Mouse (Mus musculus): Measurements from ENCODE around the gene Tbc1d9. TPM values are rescaled to one million over a fixed set of nuclear protein-coding genes. Genes with fewer than 3 reads are reported as not detected.

Tbc1d9 gene
- total RNA-seq, 2 experiments from 2014 or later: 3.0 to 4.0 TPM

DNA sequence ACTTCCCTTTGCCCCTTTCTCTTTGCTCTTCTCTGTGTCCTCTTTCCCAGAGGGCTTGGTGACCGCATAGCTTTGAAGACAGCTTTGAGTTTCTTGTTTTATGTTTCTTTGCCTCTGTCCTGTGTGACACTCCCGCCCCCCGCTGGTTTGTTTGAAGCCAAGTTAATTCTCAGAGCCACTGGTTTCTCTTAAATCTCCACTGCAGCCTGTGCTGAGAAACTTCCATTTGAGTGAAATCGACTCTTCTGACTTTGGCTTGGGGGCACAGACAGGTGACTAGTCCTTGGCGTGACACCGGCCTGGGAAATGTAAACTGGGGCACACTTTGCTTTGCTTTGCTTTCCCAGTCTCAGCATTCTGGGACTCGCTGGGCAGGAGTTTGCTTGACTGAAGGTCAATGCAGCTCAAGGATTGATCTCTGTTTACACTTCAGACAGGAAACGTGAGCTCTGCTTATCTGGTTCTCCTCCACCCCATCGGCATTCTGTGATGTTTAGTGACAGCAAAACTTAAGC lies 13.1 kb downstream of the Tbc1d9 start:
- no peak for DNase-seq

DNA sequence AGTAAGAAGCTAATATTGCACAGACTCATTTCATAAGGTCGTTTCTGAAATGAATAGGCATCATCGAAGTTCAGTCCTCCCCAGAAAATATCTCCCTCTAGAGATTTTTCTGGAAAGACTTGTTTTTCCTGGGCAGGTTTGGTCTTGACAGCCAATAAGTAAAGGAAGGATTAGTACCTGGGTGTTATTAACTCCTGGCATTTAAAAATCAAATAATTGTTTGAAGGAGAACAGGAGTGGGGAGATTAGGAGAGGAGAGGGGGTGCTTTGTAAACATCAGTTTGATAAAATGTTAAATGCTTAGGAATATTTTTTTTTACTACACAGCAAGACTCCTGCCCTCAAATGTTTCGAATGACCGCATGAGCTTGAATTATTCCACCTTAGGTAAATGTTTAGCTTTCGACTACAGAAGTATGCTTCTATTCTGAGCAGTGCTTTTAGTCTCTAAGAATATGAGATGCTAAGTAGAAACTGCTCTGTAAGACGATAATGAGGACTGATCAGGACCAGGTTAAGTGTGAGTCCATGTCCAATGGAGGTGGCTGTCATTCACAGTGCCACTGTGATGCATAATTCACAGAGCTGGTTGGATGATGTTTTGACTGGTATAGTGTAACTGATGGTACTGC lies 16.8 kb downstream of the Tbc1d9 start:
- DNase-seq: no peak

GRCm38 (mm10) chr8:83182784-83183183 lies 17.6 kb downstream of the Tbc1d9 start:
- no peak for DNase-seq

DNA sequence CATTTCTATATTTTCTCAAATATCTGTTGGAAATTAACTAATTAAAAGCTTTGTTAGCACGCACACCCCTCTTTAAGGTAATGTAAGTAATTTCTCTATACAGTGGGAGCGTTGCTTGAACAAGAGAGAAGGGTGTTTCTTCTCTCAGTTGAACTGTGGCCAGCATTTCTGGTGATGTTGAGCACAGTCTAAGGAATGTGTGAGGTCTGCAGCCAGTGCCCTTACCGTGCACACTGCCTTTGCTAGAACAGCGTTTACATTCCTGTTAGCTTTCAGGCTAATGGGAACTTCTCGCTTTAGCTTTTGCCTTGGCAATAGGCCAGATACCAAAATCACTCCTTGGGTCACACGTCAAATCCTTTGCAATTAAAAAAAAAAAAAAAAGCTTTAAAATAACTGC lies 21.2 kb downstream of the Tbc1d9 start:
- no peak for DNase-seq

GRCm38 (mm10) chr8:83187363-83187962 lies 22.3 kb downstream of the Tbc1d9 start:
- no peak for DNase-seq

DNA sequence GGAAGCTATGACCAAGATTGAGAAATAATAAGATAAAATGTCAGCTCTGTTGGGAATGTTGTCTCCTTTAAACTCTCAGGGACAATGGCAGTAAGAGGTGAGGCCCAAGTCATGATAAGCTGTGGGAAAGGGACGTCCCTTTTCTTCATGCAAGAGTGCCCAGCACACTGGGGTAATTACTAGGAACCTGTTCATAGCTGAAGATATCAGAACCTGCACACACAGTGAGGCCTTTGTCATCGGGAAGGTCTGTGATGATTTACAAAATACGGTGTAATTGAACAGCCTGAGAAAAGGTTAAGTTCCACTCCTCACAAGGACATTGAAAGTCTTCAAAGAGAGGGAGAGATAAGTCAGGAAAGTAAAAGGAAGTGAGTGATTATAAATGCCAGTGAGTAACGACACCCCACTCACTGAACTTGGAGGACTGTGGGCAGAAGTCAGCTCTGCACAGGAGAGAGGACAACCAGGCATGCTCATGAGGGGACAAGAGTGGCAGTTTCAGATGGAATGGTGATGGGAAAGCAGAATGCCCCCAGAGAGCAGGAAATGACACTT lies 24.5 kb downstream of the Tbc1d9 start:
- no peak for DNase-seq

GRCm38 (mm10) chr8:83196088-83196487 lies 30.9 kb downstream of the Tbc1d9 start:
- no peak for DNase-seq

DNA sequence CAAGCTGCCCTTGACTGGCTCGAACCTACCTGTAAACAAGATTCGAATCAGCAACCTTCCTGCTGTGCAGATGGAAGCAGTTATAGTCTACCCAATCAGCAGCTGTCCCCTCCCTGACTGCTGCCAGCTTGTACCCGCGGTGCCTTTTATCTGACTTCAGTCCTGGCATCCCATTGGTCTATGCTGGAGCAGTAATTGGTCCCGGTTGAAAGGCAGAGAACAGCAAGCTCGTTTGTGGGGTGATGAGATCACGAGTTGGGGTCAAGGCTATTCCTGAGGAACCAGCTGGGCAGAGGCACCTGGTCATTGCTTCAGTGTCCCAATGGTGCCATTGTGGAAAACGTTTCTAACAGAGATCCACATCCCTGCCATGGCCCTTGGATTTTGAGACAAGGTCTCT lies 34.6 kb downstream of the Tbc1d9 start:
- no peak for DNase-seq

- peak; percentile 54 to 63 for DNase-seq
These were observed 35.3 kb downstream of the Tbc1d9 start for GRCm38 (mm10) chr8:83200191-83201177.

DNA sequence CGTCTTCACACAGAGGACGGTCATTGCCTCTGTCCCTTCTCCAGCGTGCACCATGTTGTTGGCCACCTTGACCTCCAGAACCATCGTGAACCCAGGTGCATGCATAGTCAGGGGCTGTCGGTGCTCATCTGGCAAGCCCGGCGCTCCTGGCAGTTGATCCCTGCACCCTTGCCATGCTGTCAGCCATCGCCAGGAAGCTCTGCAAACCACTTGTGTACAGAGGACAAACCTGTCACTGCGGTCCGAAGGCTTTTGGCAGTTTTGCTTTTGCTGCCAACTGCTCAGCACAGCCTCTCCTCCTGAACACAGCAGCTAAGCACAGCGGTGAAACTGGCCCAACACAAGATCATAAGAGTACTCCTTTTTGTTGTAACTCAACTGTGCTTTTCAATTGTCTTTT lies 37.8 kb downstream of the Tbc1d9 start:
- peak; percentile 10 to 35 for DNase-seq

DNA sequence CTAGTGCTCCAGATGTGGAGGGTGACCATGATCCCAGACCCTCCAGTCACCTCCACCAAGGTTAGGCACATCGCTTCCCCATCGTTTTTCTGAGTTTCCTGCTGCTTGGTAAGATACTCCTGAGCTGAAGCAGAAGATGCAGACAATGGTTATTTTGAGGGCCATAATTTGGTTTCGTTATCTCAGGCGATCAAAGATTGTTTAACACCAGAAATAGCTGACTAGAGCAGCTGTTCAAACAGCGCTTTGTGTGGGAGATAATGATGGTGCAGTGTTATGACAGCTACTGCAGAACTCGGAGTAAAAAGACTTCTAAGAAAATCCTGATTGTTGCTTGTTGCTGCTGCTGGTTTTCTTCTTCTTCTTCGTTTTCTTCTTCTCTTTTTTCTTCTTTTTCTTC lies 40.8 kb downstream of the Tbc1d9 start:
- no peak for DNase-seq

- no peak for DNase-seq
These were observed 44.4 kb downstream of the Tbc1d9 start for GRCm38 (mm10) chr8:83209581-83209980.

- no peak for DNase-seq
These were observed 45.5 kb downstream of the Tbc1d9 start for GRCm38 (mm10) chr8:83210676-83211075.

- peak; percentile 26 to 44 for DNase-seq
These were observed 49.9 kb downstream of the Tbc1d9 start for GRCm38 (mm10) chr8:83215065-83215464.

DNA sequence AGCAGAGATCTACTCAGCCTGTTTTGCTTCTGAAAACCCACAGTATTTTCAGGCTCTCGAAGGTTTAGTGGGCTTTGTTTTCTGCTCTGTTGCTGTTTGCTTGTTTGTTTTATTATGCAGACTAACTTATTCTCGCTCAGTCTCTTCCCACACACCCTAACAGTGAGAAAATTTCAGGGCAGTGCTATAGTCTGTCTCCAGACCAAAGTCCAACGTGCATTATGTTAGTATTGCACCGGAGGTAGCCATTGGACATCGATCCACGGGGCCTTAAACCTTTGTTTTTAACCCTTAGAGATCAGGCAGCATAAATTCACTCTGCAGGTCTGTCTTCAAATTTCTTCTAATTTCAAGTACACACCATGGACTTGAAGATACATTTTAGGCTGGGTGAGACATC lies 51.4 kb downstream of the Tbc1d9 start:
- DNase-seq: no peak

- DNase-seq: no peak
These were observed 52.0 kb downstream of the Tbc1d9 start for GRCm38 (mm10) chr8:83217196-83217595.

- no peak for DNase-seq
These were observed 52.7 kb downstream of the Tbc1d9 start for GRCm38 (mm10) chr8:83217891-83218290.

DNA sequence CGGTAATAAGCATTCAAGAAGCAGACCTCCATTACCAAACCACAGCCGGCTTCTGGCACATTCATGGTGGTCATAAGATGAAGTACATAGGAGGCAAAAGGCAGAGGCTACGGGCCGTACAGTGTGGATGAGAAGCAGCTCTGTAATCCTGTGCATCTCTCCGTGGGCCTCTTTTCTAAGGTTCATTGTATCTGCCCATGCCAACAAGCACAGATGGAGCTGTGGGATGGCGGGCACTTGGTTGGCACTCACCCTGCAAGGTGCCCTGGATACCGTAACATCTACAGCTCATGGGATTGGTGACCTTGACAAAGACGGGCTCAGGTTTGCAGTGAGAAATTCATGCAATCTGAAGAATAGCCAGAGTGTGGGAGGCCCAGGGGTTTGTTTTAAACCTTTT lies 54.2 kb downstream of the Tbc1d9 start:
- no peak for DNase-seq

DNA sequence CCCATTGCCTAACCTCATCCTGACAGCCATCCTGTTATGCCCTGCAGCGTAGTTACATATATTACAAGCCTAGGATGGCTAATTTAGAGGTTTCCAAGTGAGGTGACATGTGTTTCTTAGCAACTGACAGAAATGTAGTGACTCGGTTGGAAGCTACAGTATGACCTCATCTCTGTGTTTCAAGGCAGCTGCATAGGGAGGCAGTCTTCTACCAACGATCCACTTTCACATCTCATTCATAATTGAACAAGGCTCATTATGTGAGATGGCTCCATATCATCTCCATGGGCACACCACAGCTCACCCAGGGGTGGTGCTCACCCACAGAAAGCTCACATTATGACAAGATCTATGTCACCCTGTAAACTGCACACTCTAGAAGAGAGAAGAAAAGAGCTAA lies 55.6 kb downstream of the Tbc1d9 start:
- no peak for DNase-seq

GRCm38 (mm10) chr8:83224754-83225416 lies 59.7 kb downstream of the Tbc1d9 start:
- no peak for DNase-seq

DNA sequence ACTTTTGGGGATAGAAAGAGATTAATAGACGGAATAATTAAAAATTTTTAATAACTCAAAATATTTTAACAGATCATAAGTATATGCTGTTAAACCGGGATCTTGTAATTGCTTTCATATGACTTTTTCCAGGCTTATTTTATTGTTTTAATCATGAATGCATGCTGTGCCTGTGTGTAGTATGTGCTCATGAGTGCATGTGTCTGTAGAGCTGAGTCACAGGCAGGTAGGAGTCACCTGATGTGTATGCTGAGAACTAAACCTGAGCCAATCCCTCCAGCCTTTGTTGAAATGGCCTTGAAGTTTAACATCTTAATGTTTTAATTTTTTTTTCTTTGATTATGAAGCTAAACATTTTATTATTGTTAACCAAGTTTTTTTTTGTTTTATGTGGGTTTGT lies 60.4 kb downstream of the Tbc1d9 start:
- DNase-seq: no peak

DNA sequence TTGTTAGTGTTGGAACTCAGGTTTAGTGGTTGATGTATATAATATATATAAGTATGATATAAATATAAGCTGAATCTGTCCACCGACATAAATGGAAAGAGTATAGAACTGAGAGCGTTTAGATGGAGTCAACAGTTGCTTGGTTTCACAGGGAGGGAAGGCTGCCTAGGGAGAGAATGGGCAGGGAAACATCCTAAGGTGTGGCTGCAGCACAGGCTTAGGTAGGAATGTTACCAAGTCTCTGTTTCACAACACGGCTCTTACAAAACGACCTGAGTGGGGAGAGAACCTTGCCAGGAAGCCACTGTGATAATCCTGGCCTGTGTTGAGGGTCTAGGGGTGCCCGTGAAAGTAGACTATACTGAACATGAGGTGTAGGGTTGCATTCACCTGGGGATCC lies 62.2 kb downstream of the Tbc1d9 start:
- DNase-seq: no peak

All from heart, adult 18-20 months (tissue).